16 mouse cellular contexts compared by ENCODE assay signal in the genomic region with DNA sequence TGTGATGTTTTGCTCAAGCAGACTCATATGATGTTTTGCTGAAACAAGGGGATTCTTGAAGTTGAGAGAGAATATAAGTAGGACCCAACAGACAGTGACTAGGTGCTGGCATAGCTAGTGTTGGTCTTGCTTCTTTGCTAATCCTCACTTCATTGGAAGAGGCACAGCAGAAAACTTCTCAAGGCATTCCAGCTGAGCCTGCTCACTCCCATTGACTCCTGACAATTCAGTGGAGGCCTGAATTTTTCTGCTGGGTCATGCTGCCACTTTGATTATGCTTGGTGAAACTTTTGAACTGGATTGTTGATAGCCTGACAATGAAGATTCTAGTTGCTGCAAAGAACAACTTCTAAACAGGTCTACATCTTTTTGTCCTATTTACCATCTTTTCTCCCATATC.
"Had no signal": no experiment of that assay in that cellular context is flagged by ENCODE, and none has a peak within 500 bp of the region (broad histone marks: within the 10 kb centered on the region; RNA-seq: fewer than 3 reads in every experiment).

No protein-coding gene starts in this region.

- H3K36me3 ChIP-seq: neural tube, embryonic 13.5 days; neural tube, embryonic 15.5 days; stomach, embryonic 15.5 days had no signal

- H3K4me2 ChIP-seq: neural tube, embryonic 13.5 days; neural tube, embryonic 15.5 days; stomach, embryonic 15.5 days had no signal

- H3K4me3 ChIP-seq: neural tube, embryonic 13.5 days; neural tube, embryonic 15.5 days; stomach, embryonic 15.5 days had no signal

- DNase-seq: retina, postnatal 1 day; right cerebral cortex, adult 18-20 months; right cerebral cortex, postnatal 14 days; right cerebral cortex, postnatal 25 days; right cerebral cortex, postnatal 4 days; spleen, adult 18-20 months; thymus, adult 18-20 months; thymus, adult 2 months; thymus, postnatal 14 days; thymus, postnatal 25 days; thymus, postnatal 36 days; thymus, postnatal 4 days had no signal

- H3K9me3 ChIP-seq: neural tube, embryonic 13.5 days; neural tube, embryonic 15.5 days; stomach, embryonic 15.5 days had no signal

- H3K27me3 ChIP-seq: neural tube, embryonic 13.5 days; neural tube, embryonic 15.5 days; stomach, embryonic 15.5 days had no signal

- H3K27ac ChIP-seq: neural tube, embryonic 13.5 days; neural tube, embryonic 15.5 days; stomach, embryonic 15.5 days; stomach, postnatal 0 days had no signal

- H3K9ac ChIP-seq: neural tube, embryonic 13.5 days; neural tube, embryonic 15.5 days; stomach, embryonic 15.5 days had no signal

- H3K4me1 ChIP-seq: neural tube, embryonic 13.5 days; neural tube, embryonic 15.5 days; stomach, embryonic 15.5 days had no signal
